Mouse (Mus musculus) ES-E14 (cell line): ENCODE measurements at regions not wholly inside any gene's neighbourhood (a gene's known extent, or its start where the extent isn't known, plus 50 kb on each side); places are given as distances from the start of the nearest gene placed in this dataset.

ENCODE experiments used
- CHD2 ChIP-seq: IDR thresholded peaks from 2 replicates; pipeline ENCODE4 v1.6.1; 2014; ENCODE audit warnings: mild to moderate bottlenecking, low read depth, low read length, inconsistent platforms
- HCFC1 ChIP-seq: IDR thresholded peaks from 2 replicates; pipeline ENCODE4 v1.6.1; 2012; ENCODE audit warnings: low read length, inconsistent platforms, borderline replicate concordance; ENCODE audit not compliant: insufficient read depth
- MAFK ChIP-seq: IDR thresholded peaks from 2 replicates; pipeline ENCODE4 v1.6.1; 2014; ENCODE audit warnings: mild to moderate bottlenecking, low read depth, low read length, inconsistent platforms; ENCODE audit not compliant: insufficient read depth
- ZC3H11A ChIP-seq: IDR thresholded peaks from 2 replicates; pipeline ENCODE4 v1.6.1; 2012; ENCODE audit warnings: low read depth, mild to moderate bottlenecking, inconsistent platforms, low read length, borderline replicate concordance
- ZNF384 ChIP-seq: IDR thresholded peaks from 2 replicates; pipeline ENCODE4 v1.6.1; 2012; ENCODE audit warnings: low read depth, low read length, inconsistent platforms

DNA sequence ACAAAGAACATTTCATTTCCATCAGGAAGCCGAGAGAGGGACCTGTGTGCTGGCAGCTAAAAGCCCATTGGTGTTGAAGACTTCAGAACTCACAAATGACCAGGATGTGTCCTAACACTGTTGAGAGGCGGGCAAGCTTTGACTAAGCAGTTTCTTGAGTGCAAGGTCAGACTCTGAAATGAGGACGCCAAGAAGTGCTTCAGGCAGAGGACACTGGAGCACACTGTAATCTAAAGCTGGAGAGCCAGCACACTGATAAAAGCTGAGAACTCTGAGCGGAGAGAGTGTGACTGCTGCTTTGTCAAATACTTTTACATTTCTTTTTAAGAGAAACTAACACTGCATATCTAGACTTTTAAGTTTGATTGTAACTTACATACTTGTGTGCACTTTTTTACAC, 72.5 kb upstream of the Dph5 start:
- TF ChIP-seq HCFC1 = no peak
- no peak for TF ChIP-seq ZC3H11A
- TF ChIP-seq ZNF384 = no peak
- no peak for TF ChIP-seq CHD2
- TF ChIP-seq MAFK = no peak
